Mouse (Mus musculus): ENCODE data around the gene Golph3l. TPM values are rescaled to one million over a fixed set of nuclear protein-coding genes. Genes with fewer than 3 reads are reported as not detected.
A peak's percentile ranks its signal among the peaks of the same experiment; 100 is the strongest.
"Not testable (repeated sequence)": the region's sequence is repeated elsewhere in the genome, so short reads cannot be mapped to it uniquely, and the experiment has no call there.

Gene Golph3l
- polyA plus RNA-seq, 1 experiment = 15.5 TPM

- Histone ChIP-seq H3K4me3 (ENCODE audit: insufficient read depth, low read length) (no peak overlapping the region), H3K27ac (ENCODE audit: insufficient read depth, low read length) (no peak overlapping the region), H3K4me1 (ENCODE audit: control insufficient read depth, insufficient read depth, low read length) (peaks cover 4% of the 10 kb centered on the region)
- TF ChIP-seq POLR2A (IDR thresholded peaks at IDR 0.05; ENCODE audit: extremely low read depth, insufficient read depth, low read length) (no peak), CTCF (IDR thresholded peaks at IDR 0.05; ENCODE audit: extremely low read depth, insufficient read depth, low read length) (no peak)
These were observed 34.8 kb downstream of the Golph3l start for GRCm38 (mm10) chr3:95623551-95623950.

DNA sequence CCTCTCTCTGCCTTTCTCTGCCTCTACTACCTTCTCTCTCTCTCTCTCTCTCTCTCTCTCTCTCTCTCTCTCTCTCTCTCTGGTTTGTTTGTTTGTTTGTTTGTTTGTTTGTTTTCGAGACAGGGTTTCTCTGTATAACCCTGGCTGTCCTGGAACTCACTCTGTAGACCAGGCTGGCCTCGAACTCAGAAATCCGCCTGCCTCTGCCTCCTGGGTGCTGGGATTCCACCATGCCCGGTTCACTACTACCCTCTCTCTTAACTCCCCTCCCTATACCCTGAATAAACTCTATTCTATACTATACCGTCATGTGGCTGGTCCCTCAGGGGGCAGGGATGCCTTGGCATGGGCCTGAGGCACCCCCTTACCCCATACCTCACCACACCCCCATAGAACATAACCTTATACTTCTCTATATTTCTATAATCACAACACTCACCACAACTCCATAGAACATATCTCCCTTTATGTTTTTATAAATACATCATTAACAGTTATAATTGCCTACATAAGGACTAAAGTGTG, 35.3 kb downstream of the Golph3l start:
- not testable (repeated sequence) for H3K4me1 ChIP-seq (ENCODE audit: control insufficient read depth, insufficient read depth, low read length); H3K27ac ChIP-seq (ENCODE audit: insufficient read depth, low read length)
- H3K4me3 ChIP-seq (ENCODE audit: insufficient read depth, low read length) = peak overlapping the region; percentile 45; the same call in 1 of the 2 replicates

DNA sequence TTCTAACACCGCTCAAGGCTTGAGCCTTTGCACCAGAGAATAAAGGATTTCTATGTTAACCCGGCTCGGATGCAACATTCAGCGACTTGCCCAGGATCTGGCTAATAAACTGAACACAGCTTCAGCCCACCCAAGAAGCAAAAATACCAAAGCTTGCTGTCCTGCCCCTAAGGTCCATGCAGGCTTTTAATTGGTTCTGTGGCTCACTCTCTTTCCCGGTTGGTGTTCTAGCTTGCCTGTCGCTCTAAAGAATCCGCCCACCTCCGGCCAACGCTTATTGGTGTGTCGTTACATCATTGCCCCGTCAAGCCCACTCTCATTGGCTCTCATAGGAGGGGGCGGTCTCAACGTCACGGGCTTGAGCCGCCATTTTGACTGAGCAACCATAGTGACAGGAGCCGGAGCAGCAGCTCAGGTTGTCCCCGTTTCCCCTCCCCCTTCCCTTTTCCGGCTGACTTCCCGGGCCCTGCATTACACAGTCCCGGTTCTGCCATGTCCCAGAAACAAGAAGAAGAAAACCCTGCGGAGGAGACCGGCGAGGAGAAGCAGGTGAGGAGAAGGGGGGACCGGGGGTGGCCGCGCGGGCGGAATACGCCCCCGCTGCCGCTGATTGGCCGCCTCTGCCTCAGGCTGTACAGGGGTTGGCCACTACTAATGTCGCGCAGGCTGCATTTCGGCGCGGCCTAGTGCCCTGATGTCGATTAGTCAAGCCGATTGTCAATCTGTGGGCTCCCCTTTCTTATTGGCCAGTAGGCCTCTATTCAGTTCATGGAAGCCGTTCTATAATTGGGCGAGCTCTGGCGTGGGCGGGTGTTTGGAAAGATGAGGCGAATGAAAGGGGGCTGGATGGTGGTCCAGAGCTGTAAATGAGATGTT, 36.1 kb downstream of the Golph3l start, which contains the start of gene Ensa:
Gene Ensa (plus strand): TSS at position 366 of the 876 bp plus-strand sequence.
- peak within 1 kb of the TSS; percentile 79 for H3K27ac ChIP-seq (ENCODE audit: insufficient read depth, low read length)
- no peak for TF ChIP-seq CTCF (IDR thresholded peaks at IDR 0.05; ENCODE audit: extremely low read depth, insufficient read depth, low read length)
- TF ChIP-seq POLR2A (IDR thresholded peaks at IDR 0.05; ENCODE audit: extremely low read depth, insufficient read depth, low read length) = peak; percentile 89
- peaks cover 10% of the 10 kb centered on the region for H3K4me1 ChIP-seq (ENCODE audit: control insufficient read depth, insufficient read depth, low read length)
- H3K4me3 ChIP-seq (ENCODE audit: insufficient read depth, low read length) = peak within 1 kb of the TSS; percentile 45

DNA sequence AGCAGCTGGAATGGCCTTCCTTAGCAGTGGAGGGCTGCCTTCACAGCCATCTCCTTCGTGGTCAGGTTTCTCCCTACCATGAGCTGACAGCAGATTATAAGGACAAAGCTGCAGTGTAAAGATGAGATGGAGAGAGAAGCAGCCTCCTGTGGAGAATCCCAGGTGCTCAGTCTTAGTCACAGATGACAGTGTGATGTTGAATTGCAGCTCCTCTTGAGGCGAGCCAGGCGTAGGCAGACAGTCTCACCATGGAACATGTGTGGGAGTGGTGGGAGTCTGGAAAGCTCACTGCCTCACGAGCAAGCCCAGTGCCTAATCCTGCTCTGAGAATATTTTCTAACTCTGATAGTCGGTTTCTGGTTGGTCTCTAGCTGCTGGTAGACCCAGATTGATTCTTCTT, 39.0 kb downstream of the Golph3l start:
- Histone ChIP-seq H3K4me1 (ENCODE audit: control insufficient read depth, insufficient read depth, low read length) (peaks cover 11% of the 10 kb centered on the region), H3K27ac (ENCODE audit: insufficient read depth, low read length) (no peak overlapping the region), H3K4me3 (ENCODE audit: insufficient read depth, low read length) (no peak overlapping the region)
- TF ChIP-seq CTCF (IDR thresholded peaks at IDR 0.05; ENCODE audit: extremely low read depth, insufficient read depth, low read length) (no peak), POLR2A (IDR thresholded peaks at IDR 0.05; ENCODE audit: extremely low read depth, insufficient read depth, low read length) (peak; percentile 72)

DNA sequence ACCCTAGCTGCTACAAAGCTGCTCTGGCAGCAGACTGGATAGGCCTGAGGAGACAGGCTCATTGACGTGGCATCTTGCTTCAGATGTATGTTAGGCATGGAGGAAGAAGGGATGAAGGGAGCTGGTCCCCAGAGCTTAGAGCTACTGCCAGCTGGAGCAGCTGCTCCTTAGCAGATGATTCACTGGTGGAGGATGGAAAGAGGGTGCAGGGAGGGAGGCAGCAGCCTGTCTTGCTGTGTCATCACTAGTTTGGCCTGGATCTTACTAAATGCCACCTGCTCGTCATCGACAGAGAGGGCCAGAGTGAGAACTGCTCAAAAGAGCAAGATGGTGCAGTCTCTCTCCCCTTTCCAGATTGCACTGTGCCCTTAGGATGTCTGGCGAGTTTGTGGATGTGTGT, 41.0 kb downstream of the Golph3l start:
- TF ChIP-seq CTCF (IDR thresholded peaks at IDR 0.05; ENCODE audit: extremely low read depth, insufficient read depth, low read length) (no peak), POLR2A (IDR thresholded peaks at IDR 0.05; ENCODE audit: extremely low read depth, insufficient read depth, low read length) (peak; percentile 64; the same call in 1 of the 2 replicates)
- Histone ChIP-seq H3K27ac (ENCODE audit: insufficient read depth, low read length) (no peak overlapping the region), H3K4me1 (ENCODE audit: control insufficient read depth, insufficient read depth, low read length) (peaks cover 11% of the 10 kb centered on the region), H3K4me3 (ENCODE audit: insufficient read depth, low read length) (no peak overlapping the region)

DNA sequence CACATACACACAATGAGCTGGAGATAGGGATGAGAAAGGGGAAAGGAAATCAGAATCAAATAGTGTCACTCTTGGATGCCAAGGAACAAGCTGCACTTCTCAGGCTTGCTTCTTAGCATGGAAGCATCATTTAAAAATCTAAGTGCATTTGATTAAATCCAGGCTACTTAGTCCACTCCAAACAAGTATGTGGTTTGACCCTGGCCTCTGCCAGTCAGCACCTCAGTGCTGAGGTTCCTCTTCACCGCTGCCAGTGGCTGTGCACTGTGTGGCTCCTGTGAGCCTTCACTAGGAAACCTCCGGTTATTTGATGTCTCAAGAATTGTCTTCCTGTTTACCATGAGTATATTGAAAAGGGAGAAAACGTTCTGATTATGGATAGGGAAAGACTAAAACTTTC, 42.1 kb downstream of the Golph3l start:
- no peak for TF ChIP-seq CTCF (IDR thresholded peaks at IDR 0.05; ENCODE audit: extremely low read depth, insufficient read depth, low read length)
- TF ChIP-seq POLR2A (IDR thresholded peaks at IDR 0.05; ENCODE audit: extremely low read depth, insufficient read depth, low read length) = no peak
- H3K4me3 ChIP-seq (ENCODE audit: insufficient read depth, low read length) = no peak overlapping the region
- H3K27ac ChIP-seq (ENCODE audit: insufficient read depth, low read length) = no peak overlapping the region
- peaks cover 11% of the 10 kb centered on the region for H3K4me1 ChIP-seq (ENCODE audit: control insufficient read depth, insufficient read depth, low read length)

- Histone ChIP-seq H3K4me3 (ENCODE audit: insufficient read depth, low read length) (no peak overlapping the region), H3K27ac (ENCODE audit: insufficient read depth, low read length) (no peak overlapping the region), H3K4me1 (ENCODE audit: control insufficient read depth, insufficient read depth, low read length) (peaks cover 11% of the 10 kb centered on the region)
- TF ChIP-seq CTCF (IDR thresholded peaks at IDR 0.05; ENCODE audit: extremely low read depth, insufficient read depth, low read length) (no peak), POLR2A (IDR thresholded peaks at IDR 0.05; ENCODE audit: extremely low read depth, insufficient read depth, low read length) (no peak)
These were observed 42.6 kb downstream of the Golph3l start for GRCm38 (mm10) chr3:95631304-95631703.

DNA sequence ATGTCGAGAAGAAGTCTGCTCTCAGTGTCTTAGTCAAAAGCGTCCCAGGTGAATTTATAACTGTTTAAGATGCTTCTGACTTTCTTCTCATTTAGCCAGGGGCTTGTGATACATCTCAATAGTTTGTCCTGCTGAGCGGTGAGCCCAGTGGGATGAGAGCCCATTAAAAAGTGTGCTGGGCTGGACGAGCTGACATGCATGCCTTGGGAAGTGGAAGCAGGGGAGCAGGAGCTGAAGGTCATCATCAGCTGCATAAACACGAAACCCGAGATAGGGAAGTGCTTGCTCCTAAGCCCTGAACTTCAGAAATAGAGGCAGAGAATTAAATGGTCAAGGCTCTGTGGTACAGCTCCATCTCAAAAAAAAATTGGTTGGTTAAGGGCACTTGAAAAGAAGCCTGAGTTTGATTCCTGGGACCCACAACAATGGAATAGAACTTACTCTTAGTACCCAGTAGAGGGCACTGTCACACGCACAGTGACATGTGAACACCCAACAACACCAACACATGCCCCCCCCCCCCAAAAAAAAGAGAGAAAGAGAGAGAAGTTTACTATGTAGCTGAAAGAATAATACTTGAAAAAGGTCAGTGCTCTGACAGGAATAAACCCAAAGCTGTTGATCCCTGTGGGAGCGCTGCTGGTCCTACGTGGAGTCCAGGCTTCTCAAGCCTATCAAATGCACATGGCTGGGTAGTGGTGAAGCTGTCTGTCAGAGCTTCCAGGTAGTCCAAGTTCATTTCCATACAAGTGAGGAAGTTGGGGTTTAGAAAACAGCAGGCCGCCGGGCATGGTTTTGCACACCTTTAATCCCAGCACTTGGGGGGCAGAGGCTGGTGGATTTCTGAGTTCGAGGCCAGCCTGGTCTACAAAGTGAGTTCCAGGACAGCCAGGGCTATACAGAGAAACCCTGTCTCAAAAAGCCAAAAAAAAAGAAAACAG, 44.2 kb downstream of the Golph3l start:
- Histone ChIP-seq H3K4me3 (ENCODE audit: insufficient read depth, low read length) (no peak overlapping the region), H3K27ac (ENCODE audit: insufficient read depth, low read length) (no peak overlapping the region), H3K4me1 (ENCODE audit: control insufficient read depth, insufficient read depth, low read length) (peaks cover 9% of the 10 kb centered on the region)
- TF ChIP-seq CTCF (IDR thresholded peaks at IDR 0.05; ENCODE audit: extremely low read depth, insufficient read depth, low read length) (peak; percentile 41), POLR2A (IDR thresholded peaks at IDR 0.05; ENCODE audit: extremely low read depth, insufficient read depth, low read length) (0 out of 2 replicates have a peak, but pooled peaks have one; percentile 1)

GRCm38 (mm10) chr3:95635636-95636035, 46.9 kb downstream of the Golph3l start:
- H3K4me3 ChIP-seq (ENCODE audit: insufficient read depth, low read length) = no peak overlapping the region
- no peak overlapping the region for H3K27ac ChIP-seq (ENCODE audit: insufficient read depth, low read length)
- TF ChIP-seq CTCF (IDR thresholded peaks at IDR 0.05; ENCODE audit: extremely low read depth, insufficient read depth, low read length) (no peak), POLR2A (IDR thresholded peaks at IDR 0.05; ENCODE audit: extremely low read depth, insufficient read depth, low read length) (no peak)
- H3K4me1 ChIP-seq (ENCODE audit: control insufficient read depth, insufficient read depth, low read length) = no peaks in the 10 kb centered on the region; the same call in 1 of the 2 replicates

Measured in cortical plate, adult 2 months (tissue).